Mouse (Mus musculus): ENCODE results near the gene Clec16a. TPM values are rescaled to one million over a fixed set of nuclear protein-coding genes. Genes with fewer than 3 reads are reported as not detected.

The Clec16a gene
- polyA plus RNA-seq, 1 experiment from 2014 or later: 65.7 TPM

DNA sequence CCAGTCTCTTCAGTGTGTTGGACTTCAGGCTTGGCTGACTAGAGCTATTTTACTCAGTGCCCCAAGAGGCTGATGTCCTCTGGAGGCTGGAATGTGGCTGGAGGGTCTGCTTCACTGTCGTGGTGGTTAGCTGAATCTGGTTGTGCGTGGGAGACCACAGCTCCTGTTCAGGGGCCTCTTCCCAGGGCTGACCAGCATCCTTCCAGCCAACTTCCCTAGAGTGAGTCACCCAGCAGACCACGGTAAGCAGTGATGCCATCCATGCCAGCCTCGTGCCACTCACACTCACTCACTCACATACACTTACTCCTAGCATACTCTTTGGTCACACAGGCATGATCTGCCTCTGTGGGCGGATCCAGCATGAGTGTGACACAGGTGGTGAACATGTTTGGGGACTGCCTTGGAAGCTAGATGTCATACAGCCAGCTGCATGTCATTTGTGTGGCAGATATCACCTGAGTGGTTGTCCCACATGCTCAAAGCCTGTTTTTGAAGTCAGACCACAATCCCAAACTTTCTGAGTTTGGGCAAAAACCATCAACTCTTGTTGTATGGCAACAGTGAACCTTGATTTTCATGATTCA is 24.8 kb downstream of the Clec16a start:
- no peak overlapping the region for H3K9ac ChIP-seq (replicated peaks)
- H3K27ac ChIP-seq: no peak overlapping the region
- no peaks in the 10 kb centered on the region for H3K27me3 ChIP-seq
- no peak overlapping the region for H3K4me3 ChIP-seq (replicated peaks)
- ATAC-seq: no peak
- H3K9me3 ChIP-seq: no peaks in the 10 kb centered on the region
- 0 out of 2 replicates have a peak, but pooled peaks cover 3% of the 10 kb centered on the region for H3K4me1 ChIP-seq (replicated peaks)
- 90% methylated on average over 5 of the region's 5 CpGs for WGBS
- no peak overlapping the region for H3K4me2 ChIP-seq (replicated peaks)
- H3K36me3 ChIP-seq: peaks cover 73% of the 10 kb centered on the region

DNA sequence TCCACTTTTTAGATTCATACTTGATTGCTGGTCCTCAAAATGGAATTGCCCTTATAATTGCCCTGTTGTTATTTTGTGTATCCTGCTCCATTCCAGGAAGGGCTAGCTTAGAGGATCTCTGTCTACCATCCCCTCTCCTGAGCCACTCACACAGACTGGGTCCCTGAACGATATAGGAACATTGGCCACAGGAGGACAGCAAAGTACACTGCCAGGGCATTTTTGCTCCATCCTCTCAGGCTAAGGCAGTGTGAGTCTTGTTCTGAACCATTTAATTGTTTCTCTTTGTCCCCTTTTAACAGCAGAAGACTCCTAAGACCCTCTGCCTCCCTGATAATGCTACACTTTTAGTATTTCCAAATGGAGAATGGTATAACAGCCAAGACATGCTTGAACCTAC is 25.6 kb downstream of the Clec16a start:
- H3K9ac ChIP-seq (replicated peaks): no peak overlapping the region
- H3K27me3 ChIP-seq: no peaks in the 10 kb centered on the region
- 70% methylated on average over 1 of the region's 1 CpGs for WGBS
- H3K4me3 ChIP-seq (replicated peaks): no peak overlapping the region
- 0 out of 2 replicates have a peak, but pooled peaks cover under 1% of the 10 kb centered on the region for H3K4me1 ChIP-seq (replicated peaks)
- no peaks in the 10 kb centered on the region for H3K9me3 ChIP-seq
- H3K4me2 ChIP-seq (replicated peaks): no peak overlapping the region
- no peak for ATAC-seq
- H3K27ac ChIP-seq: no peak overlapping the region
- peaks cover 75% of the 10 kb centered on the region for H3K36me3 ChIP-seq

DNA sequence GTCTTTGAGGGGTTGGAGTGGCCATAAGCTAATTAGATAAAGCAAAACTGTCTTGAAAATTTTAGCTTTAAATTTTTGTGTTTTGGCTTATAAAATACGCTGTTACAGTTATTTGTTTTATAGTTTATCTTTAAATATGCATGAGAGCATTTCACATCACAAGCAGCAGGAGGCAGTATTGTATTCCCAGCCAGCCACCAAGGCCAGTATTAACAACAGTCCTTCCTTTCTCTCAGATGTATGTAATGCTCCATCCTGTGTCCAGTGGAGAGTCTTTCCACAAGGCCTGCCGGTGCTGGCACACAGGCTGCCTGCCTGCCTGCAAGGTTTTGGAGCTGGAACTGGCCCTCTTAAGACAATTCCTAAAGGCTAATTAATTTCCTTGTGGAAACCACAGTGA is 26.7 kb downstream of the Clec16a start:
- H3K27ac ChIP-seq: no peak overlapping the region
- no peak overlapping the region for H3K4me3 ChIP-seq (replicated peaks)
- ATAC-seq: no peak
- peaks cover 87% of the 10 kb centered on the region for H3K36me3 ChIP-seq
- no peak overlapping the region for H3K9ac ChIP-seq (replicated peaks)
- no peak overlapping the region for H3K4me2 ChIP-seq (replicated peaks)
- H3K4me1 ChIP-seq (replicated peaks): no peaks in the 10 kb centered on the region
- H3K9me3 ChIP-seq: no peaks in the 10 kb centered on the region
- 54% methylated on average over 2 of the region's 2 CpGs for WGBS
- H3K27me3 ChIP-seq: no peaks in the 10 kb centered on the region

DNA sequence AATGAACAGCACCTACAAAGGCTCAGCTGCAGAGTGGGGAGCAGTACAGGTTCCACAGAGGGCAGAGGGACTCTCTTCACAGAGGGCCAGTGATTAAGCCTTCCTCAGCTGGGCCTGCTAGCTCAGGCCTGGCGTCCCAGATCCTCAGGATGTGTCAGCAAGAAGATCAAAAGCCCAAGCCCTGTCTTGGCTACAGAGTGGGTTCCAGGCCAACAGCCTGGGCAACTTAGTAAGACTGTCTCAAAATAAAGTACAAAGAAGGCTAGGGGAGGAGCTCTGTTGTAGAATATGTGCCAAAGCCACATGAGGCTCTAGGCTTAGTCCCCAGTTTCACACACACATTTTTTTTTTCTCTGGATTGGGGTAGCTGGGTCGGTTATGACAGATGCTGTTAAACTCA is 29.8 kb downstream of the Clec16a start:
- no peaks in the 10 kb centered on the region for H3K9me3 ChIP-seq
- no peak overlapping the region for H3K27ac ChIP-seq
- H3K4me1 ChIP-seq (replicated peaks): no peaks in the 10 kb centered on the region
- H3K4me3 ChIP-seq (replicated peaks): no peak overlapping the region
- 88% methylated on average over 2 of the region's 2 CpGs for WGBS
- no peak overlapping the region for H3K4me2 ChIP-seq (replicated peaks)
- H3K27me3 ChIP-seq: no peaks in the 10 kb centered on the region
- peaks cover 86% of the 10 kb centered on the region for H3K36me3 ChIP-seq
- ATAC-seq: no peak
- no peak overlapping the region for H3K9ac ChIP-seq (replicated peaks)

DNA sequence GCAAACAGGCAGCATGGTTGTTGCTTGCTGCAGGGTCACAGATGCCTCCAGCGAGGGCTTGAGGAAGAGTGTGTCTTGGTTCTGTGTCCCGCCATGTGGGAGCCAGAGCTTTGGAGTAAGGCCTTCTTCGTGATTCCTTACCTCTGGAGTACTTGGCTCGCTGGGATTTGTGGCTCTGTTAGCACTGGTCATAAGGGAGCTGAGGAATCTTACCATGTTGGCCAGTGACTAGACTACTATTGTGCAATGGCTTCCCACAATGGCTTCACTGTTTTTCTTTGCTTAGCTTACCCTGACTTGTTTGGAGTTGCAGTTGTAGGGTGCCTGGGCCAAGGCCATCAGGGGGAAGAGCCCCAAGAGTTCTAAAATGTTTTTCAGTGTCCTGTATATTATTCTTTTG is 30.8 kb downstream of the Clec16a start:
- Histone ChIP-seq H3K9ac (replicated peaks) (no peak overlapping the region), H3K27me3 (no peaks in the 10 kb centered on the region), H3K4me2 (replicated peaks) (no peak overlapping the region), H3K9me3 (no peaks in the 10 kb centered on the region), H3K36me3 (peaks cover 87% of the 10 kb centered on the region), H3K27ac (no peak overlapping the region), H3K4me1 (replicated peaks) (no peaks in the 10 kb centered on the region), H3K4me3 (replicated peaks) (no peak overlapping the region)
- 92% methylated on average over 4 of the region's 4 CpGs for WGBS
- no peak for ATAC-seq

DNA sequence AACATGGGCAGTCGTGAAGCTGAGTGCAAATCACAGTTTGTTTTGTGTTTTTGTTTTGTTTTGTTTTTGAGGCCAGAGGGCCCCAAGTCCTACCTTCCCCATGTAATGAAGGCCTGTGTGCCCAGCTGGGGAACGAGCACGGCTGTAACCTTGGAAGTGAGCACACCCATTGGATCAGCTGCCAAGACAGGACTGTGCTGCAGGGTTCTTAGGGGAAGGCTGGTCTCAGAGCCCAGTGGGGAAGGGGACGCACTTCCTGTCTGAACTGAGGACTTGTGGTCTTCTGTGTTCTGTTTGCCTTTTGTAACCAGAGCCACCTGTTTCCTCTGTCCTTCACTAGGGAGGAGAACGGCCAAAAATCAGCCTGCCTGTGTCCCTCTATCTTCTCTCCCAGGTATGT is 32.4 kb downstream of the Clec16a start:
- Histone ChIP-seq H3K4me3 (replicated peaks) (no peak overlapping the region), H3K27ac (no peak overlapping the region), H3K27me3 (no peaks in the 10 kb centered on the region), H3K9ac (replicated peaks) (no peak overlapping the region), H3K4me1 (replicated peaks) (no peaks in the 10 kb centered on the region), H3K4me2 (replicated peaks) (no peak overlapping the region), H3K9me3 (no peaks in the 10 kb centered on the region), H3K36me3 (peaks cover 87% of the 10 kb centered on the region)
- ATAC-seq: no peak
- WGBS: 88% methylated on average over 5 of the region's 5 CpGs

DNA sequence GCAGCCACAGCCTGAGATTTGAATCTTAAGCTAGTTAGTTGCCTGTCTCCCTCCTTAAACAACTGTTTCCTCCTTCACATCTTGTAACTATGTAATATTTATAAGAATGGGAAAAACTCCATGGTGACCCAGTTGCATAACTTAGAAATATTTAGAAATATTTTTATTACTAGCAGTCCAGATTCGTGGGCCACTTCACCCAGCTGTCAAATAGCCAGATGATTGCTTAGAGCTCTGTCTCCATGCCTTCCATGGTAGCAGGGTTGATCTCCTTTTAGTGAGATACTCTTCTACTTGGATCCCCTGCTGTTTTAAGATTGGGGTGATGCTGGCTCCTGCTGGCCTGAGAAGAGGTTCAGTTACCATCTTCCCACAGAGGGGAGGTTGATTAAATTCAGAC is 33.2 kb downstream of the Clec16a start:
- no peaks in the 10 kb centered on the region for H3K9me3 ChIP-seq
- H3K4me1 ChIP-seq (replicated peaks): no peaks in the 10 kb centered on the region
- H3K36me3 ChIP-seq: peaks cover 87% of the 10 kb centered on the region
- ATAC-seq: no peak
- H3K27me3 ChIP-seq: no peaks in the 10 kb centered on the region
- H3K27ac ChIP-seq: no peak overlapping the region
- H3K4me2 ChIP-seq (replicated peaks): no peak overlapping the region
- no peak overlapping the region for H3K4me3 ChIP-seq (replicated peaks)
- 79% methylated on average over 1 of the region's 1 CpGs for WGBS
- H3K9ac ChIP-seq (replicated peaks): no peak overlapping the region

DNA sequence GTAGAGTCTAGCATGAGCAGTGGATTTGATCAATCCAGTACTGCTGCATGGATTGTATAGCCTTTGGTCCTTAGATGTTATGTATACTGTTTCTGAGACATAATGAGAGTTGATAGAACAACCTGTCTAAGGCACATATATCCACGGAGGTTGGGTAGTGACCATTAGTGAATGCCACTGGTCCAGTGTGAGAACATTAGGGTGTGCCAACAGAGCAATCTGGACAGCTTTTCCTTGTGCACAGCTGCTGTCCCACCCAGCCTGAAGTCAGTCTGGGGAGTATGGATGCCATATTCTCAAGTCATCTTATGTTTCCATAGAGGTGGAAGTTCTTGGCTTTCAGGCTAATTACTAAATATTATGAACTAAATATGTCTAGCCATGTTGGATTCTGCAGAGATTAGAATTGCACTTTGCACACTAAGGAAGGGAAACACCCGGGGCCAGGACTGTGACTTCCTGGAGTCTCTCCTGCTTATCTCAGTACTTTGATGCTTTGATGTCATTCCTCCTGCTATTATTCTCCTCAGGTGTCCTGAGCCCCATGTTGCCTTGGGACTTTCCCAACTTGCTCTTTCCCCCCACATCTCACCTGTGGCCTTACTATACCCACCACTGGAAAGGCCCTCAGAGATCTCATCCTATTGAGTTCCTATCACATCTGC is 36.2 kb downstream of the Clec16a start:
- no peak overlapping the region for H3K4me2 ChIP-seq (replicated peaks)
- peaks cover 79% of the 10 kb centered on the region for H3K36me3 ChIP-seq
- ATAC-seq: no peak
- no peaks in the 10 kb centered on the region for H3K4me1 ChIP-seq (replicated peaks)
- WGBS: 91% methylated on average over 2 of the region's 2 CpGs
- H3K27me3 ChIP-seq: no peaks in the 10 kb centered on the region
- no peak overlapping the region for H3K9ac ChIP-seq (replicated peaks)
- H3K9me3 ChIP-seq: no peaks in the 10 kb centered on the region
- H3K4me3 ChIP-seq (replicated peaks): no peak overlapping the region
- no peak overlapping the region for H3K27ac ChIP-seq

DNA sequence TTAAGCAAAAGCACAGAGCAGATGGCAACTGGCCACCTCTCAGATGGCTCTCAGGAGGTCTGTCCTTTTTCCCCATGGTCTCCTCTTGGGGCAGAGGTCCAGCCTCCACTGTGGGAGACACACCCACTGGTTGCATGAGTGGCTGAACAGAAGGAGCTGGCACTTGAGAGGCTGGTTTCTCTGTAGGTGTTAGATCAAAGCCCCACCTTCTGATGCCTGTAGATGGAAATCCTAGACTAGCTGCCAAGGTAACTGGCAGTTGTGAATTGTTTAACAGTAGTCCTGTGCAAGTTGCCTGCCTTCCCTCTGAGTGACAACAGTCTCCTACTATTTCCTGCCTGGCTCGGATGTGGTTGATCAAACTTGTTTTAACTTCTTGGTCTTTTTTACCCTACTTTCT is 40.0 kb downstream of the Clec16a start:
- Histone ChIP-seq H3K36me3 (peaks cover 70% of the 10 kb centered on the region), H3K27ac (no peak overlapping the region), H3K9ac (replicated peaks) (no peak overlapping the region), H3K4me3 (replicated peaks) (no peak overlapping the region), H3K4me2 (replicated peaks) (no peak overlapping the region), H3K4me1 (replicated peaks) (no peaks in the 10 kb centered on the region), H3K9me3 (no peaks in the 10 kb centered on the region), H3K27me3 (no peaks in the 10 kb centered on the region)
- WGBS: 94% methylated on average over 1 of the region's 1 CpGs
- no peak for ATAC-seq

DNA sequence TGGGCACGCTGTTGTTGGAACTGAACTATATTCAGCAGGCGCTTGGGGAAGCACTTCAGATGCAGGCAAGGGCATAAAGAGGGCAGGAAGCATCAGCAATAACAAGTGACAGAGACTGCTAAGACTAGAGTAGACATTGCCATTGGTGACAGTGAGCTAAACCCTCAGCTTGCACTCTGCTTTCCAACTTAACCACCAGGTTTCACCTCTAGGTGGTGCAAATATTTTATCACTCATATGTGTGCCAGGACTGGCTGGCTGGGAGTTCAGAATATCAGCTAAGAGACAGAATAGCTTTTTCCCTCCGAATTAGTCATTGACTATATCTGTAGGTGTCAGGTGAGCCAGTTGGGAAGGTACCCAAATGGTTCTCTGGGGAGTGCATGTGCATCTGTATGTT is 41.4 kb downstream of the Clec16a start:
- H3K4me3 ChIP-seq (replicated peaks): no peak overlapping the region
- no peak overlapping the region for H3K27ac ChIP-seq
- no peaks in the 10 kb centered on the region for H3K9me3 ChIP-seq
- H3K4me2 ChIP-seq (replicated peaks): no peak overlapping the region
- no peak for ATAC-seq
- H3K4me1 ChIP-seq (replicated peaks): no peaks in the 10 kb centered on the region
- 91% methylated on average over 3 of the region's 3 CpGs for WGBS
- H3K9ac ChIP-seq (replicated peaks): no peak overlapping the region
- no peaks in the 10 kb centered on the region for H3K27me3 ChIP-seq
- H3K36me3 ChIP-seq: peaks cover 65% of the 10 kb centered on the region

DNA sequence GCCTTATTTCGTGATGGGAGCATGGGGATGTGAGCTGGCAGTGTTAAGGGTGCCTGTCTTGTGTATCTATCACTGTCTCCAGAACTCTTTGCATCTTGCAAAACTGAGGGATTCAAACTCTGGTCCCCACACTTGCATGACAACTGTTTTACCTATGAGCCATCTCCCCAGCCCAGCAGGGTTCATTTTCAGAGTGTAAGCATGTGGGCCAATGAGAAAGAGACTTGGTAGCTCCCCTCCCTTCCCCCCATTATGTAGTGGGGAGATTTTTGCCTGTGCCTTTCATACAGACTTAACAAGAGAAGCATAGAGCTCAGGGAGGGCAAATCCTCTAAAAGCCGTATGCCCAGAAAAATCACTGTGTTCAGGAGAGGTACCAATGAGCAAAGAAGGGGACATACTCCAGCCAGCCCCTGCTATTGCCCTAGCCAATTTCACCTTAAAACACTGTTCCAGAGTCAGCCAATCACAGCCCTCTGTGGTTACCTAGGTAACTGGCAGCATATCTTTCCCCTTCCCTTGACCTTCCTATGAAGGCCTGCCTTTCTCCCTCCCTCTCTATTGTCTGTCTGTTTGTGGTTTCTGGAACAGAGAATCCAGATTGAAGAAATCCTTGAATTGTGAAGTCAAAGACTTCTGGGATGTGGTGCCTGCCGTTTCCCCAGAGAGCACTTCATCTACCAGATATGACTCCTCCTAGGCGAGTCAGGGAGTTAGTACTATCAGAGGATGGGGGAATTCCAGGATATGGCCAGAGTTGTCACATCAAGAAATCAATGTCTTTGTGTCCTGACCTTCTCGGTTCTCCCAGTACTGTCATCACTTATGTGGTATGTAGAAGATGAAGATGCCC is 55.0 kb downstream of the Clec16a start:
- peaks cover 36% of the 10 kb centered on the region for H3K36me3 ChIP-seq
- WGBS: 49% methylated on average over 5 of the region's 5 CpGs
- no peaks in the 10 kb centered on the region for H3K27me3 ChIP-seq
- peaks cover 13% of the 10 kb centered on the region for H3K4me1 ChIP-seq (replicated peaks)
- H3K27ac ChIP-seq: peak overlapping the region; percentile 81
- peak; percentile 91 for ATAC-seq
- no peak overlapping the region for H3K4me3 ChIP-seq (replicated peaks)
- no peak overlapping the region for H3K4me2 ChIP-seq (replicated peaks)
- H3K9ac ChIP-seq (replicated peaks): no peak overlapping the region
- H3K9me3 ChIP-seq: no peaks in the 10 kb centered on the region

DNA sequence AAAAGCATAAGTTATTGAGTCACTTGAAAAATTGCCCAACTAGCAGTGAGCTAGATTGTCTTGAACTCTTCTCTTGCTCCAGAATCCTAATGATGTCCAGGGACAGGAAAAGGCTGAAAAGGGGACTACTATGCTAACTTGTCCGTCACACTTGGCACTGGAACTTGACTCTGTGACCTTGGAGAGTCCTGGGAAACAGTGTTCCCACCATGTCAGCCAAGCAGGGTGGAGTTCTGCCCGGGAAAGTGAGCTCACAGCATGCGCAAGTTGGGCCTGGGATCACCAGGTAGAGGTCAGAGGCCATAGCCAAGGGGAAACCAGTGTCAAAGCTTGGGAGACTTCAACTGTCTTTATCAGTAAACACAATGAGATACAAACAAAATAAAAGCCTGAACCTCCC is 62.7 kb downstream of the Clec16a start:
- H3K4me1 ChIP-seq (replicated peaks): no peaks in the 10 kb centered on the region
- ATAC-seq: no peak
- peaks cover 44% of the 10 kb centered on the region for H3K36me3 ChIP-seq
- H3K9ac ChIP-seq (replicated peaks): no peak overlapping the region
- no peak overlapping the region for H3K27ac ChIP-seq
- WGBS: 87% methylated on average over 3 of the region's 3 CpGs
- no peaks in the 10 kb centered on the region for H3K9me3 ChIP-seq
- no peaks in the 10 kb centered on the region for H3K27me3 ChIP-seq
- no peak overlapping the region for H3K4me2 ChIP-seq (replicated peaks)
- no peak overlapping the region for H3K4me3 ChIP-seq (replicated peaks)
